Mouse (Mus musculus) myocyte (in vitro differentiated cells): ENCODE measurements at regions not wholly inside any gene's neighbourhood (a gene's known extent, or its start where the extent isn't known, plus 50 kb on each side); places are given as distances from the start of the nearest gene placed in this dataset.

Experiments used
- H3K27me3 ChIP-seq: one replicate; pipeline ENCODE4 v1.6.1; 2011; ENCODE audit not compliant: control insufficient read depth, insufficient read depth, insufficient read length
- H3K36me3 ChIP-seq: one replicate; pipeline ENCODE4 v1.6.1; 2011; ENCODE audit not compliant: control insufficient read depth, insufficient read depth
- H3K4me2 ChIP-seq: one replicate; pipeline ENCODE4 v1.6.1; 2011; ENCODE audit warnings: low read depth, control low read depth
- H3K4me3 ChIP-seq: one replicate; pipeline ENCODE4 v1.5.1; 2011; ENCODE audit warnings: mild to moderate bottlenecking, control low read depth, moderate library complexity
- H3K79me2 ChIP-seq: one replicate; pipeline ENCODE4 v1.6.1; 2011; ENCODE audit not compliant: control insufficient read depth, insufficient read depth
- H3ac ChIP-seq: one replicate; pipeline ENCODE4 v1.6.1; 2011; ENCODE audit not compliant: control insufficient read depth, insufficient read length
- CEBPB ChIP-seq: IDR thresholded peaks from 2 replicates; pipeline ENCODE4 v1.6.1; 2011; ENCODE audit warnings: mild to moderate bottlenecking, moderate library complexity; ENCODE audit not compliant: poor library complexity, insufficient read depth, severe bottlenecking
- E2F4 ChIP-seq: IDR thresholded peaks from one replicate; pipeline ENCODE4 v1.6.1; 2011; ENCODE audit warnings: mild to moderate bottlenecking, control low read depth, moderate library complexity; ENCODE audit not compliant: insufficient read depth
- MAX ChIP-seq: IDR thresholded peaks from one replicate; pipeline ENCODE4 v1.6.1; 2011; ENCODE audit warnings: low read depth, mild to moderate bottlenecking, control low read depth
- MYOD1 ChIP-seq, 3 experiments: IDR thresholded peaks; one replicate each; pipeline ENCODE4 v1.6.1; 2011; ENCODE audit warnings: control low read depth in 2 of 3, low read depth in 2 of 3, mild to moderate bottlenecking in 2 of 3, moderate library complexity in 1 of 3; ENCODE audit not compliant: insufficient read length in 2 of 3, control insufficient read depth in 1 of 3
- MYOG ChIP-seq, 3 experiments: IDR thresholded peaks; one replicate each; pipeline ENCODE4 v1.6.1; 2011; ENCODE audit warnings: control low read depth in 2 of 3, low read depth in 2 of 3, mild to moderate bottlenecking in 2 of 3; ENCODE audit not compliant: insufficient read length in 2 of 3, control insufficient read depth in 1 of 3, insufficient read depth in 1 of 3
- POLR2A ChIP-seq: IDR thresholded peaks from one replicate; pipeline ENCODE4 v1.6.1; 2011; ENCODE audit warnings: low read depth, mild to moderate bottlenecking, control low read depth, moderate library complexity; ENCODE audit not compliant: insufficient read length
- POLR2AphosphoS2 ChIP-seq: IDR thresholded peaks from one replicate; pipeline ENCODE4 v1.6.1; 2011; ENCODE audit warnings: low read depth, control low read depth; ENCODE audit not compliant: insufficient read length
- REST ChIP-seq: IDR thresholded peaks from one replicate; pipeline ENCODE4 v1.6.1; 2011; ENCODE audit warnings: mild to moderate bottlenecking, control low read depth, moderate library complexity; ENCODE audit not compliant: insufficient read depth, insufficient read length
- SRF ChIP-seq: IDR thresholded peaks from one replicate; pipeline ENCODE4 v1.6.1; 2011; ENCODE audit warnings: low read depth; ENCODE audit not compliant: control insufficient read depth, insufficient read length
- TCF12 ChIP-seq: IDR thresholded peaks from one replicate; pipeline ENCODE4 v1.6.1; 2011; ENCODE audit warnings: mild to moderate bottlenecking, control low read depth; ENCODE audit not compliant: poor library complexity, insufficient read depth, severe bottlenecking
- TCF3 ChIP-seq: IDR thresholded peaks from one replicate; pipeline ENCODE4 v1.6.1; 2011; ENCODE audit warnings: low read depth, control low read depth; ENCODE audit not compliant: insufficient read length
- USF1 ChIP-seq: IDR thresholded peaks from one replicate; pipeline ENCODE4 v1.6.1; 2011; ENCODE audit warnings: low read depth, mild to moderate bottlenecking, control low read depth, moderate library complexity

DNA sequence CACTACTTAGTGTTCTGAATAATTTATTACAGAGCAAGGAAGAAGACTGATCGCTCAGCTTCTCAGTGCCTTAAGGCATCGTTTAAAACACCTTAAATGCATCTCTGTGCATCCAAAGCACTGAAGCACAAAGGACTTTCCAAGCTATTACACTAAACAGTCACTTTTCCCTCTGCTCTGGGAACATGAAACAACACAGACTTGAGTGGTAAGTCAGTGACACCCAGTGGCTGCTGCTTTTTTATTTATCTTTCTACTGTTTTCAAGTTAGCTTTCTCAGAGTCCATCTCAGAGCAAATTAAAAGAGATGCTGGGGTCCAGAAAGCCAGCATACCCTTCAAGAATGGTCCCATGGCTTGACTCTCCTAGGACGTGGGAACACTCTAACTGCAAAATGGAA, 162.3 kb upstream of the Ttc29 start:
- Histone ChIP-seq H3ac (no peak overlapping the region), H3K79me2 (no peaks in the 10 kb centered on the region), H3K4me2 (no peak overlapping the region), H3K36me3 (no peaks in the 10 kb centered on the region), H3K4me3 (no peak overlapping the region), H3K27me3 (no peaks in the 10 kb centered on the region)
- TF ChIP-seq MAX (no peak), POLR2AphosphoS2 (no peak), MYOD1 (IDR thresholded peaks at IDR 0.05; ENCODE audit: control insufficient read depth in 1 of 3, insufficient read length in 2 of 3, low read depth in 2 of 3) (no peak), POLR2A (no peak), MYOG (IDR thresholded peaks at IDR 0.05; ENCODE audit: control insufficient read depth in 1 of 3, insufficient read depth in 1 of 3, insufficient read length in 2 of 3, low read depth in 2 of 3) (no peak), TCF3 (no peak), TCF12 (no peak), USF1 (no peak), CEBPB (no peak), E2F4 (no peak), REST (no peak), SRF (no peak)

DNA sequence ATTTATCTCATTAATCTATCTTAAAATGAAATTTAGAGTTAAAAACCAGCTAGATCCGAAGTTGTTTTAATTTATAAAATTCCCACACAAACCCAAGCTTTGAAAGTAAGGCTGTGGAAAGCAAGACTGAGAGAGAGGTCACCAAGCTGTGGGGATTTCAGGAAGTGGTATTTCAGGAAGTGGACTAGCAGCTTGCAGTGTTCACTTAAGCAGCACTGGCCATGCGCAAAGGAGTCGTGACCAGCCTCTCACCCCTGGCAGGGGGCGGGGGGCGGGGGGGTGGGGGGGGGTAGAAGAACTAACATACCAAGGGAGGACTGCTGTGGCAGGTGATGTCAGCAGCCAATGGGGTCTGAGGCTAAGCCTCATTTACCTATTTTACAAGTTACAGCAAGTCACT, 158.7 kb upstream of the Ttc29 start:
- TF ChIP-seq TCF3 (no peak), POLR2A (no peak), USF1 (no peak), MYOD1 (IDR thresholded peaks at IDR 0.05; ENCODE audit: control insufficient read depth in 1 of 3, insufficient read length in 2 of 3, low read depth in 2 of 3) (no peak), CEBPB (no peak)
- no peaks in the 10 kb centered on the region for H3K36me3 ChIP-seq
- H3K79me2 ChIP-seq, result no peaks in the 10 kb centered on the region
- H3K27me3 ChIP-seq, result no peaks in the 10 kb centered on the region
- H3ac ChIP-seq, result no peak overlapping the region
- H3K4me3 ChIP-seq, result no peak overlapping the region
- no peak overlapping the region for H3K4me2 ChIP-seq

DNA sequence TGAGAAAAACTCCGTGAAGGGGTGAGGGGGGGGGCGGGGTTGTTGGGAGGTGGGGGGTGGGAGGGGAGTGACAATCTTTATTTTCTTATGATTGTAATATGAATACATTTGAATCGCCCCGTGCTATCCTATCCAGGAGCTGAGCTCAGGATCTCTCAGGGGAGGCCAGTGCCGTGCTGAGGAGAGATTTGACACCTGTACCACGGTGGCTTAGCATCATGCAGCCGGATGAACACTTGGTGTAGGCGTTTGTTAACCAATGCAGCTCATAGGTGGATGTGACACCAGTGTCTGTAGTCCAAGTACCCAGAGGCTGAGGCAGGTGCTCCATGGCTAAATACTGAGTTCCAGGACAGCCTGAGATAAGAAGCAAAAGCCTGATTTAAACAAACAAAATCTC, 158.2 kb upstream of the Ttc29 start:
- TF ChIP-seq TCF12, result no peak
- no peak for TF ChIP-seq MYOD1 (IDR thresholded peaks at IDR 0.05; ENCODE audit: control insufficient read depth in 1 of 3, insufficient read length in 2 of 3, low read depth in 2 of 3)
- TF ChIP-seq USF1, result no peak
- no peak for TF ChIP-seq MAX
- TF ChIP-seq SRF, result no peak
- no peak for TF ChIP-seq E2F4
- TF ChIP-seq POLR2A, result no peak
- no peak for TF ChIP-seq POLR2AphosphoS2
- TF ChIP-seq REST, result no peak
- TF ChIP-seq TCF3, result no peak
- no peak for TF ChIP-seq MYOG (IDR thresholded peaks at IDR 0.05; ENCODE audit: control insufficient read depth in 1 of 3, insufficient read depth in 1 of 3, insufficient read length in 2 of 3, low read depth in 2 of 3)
- no peak for TF ChIP-seq CEBPB
- no peaks in the 10 kb centered on the region for H3K79me2 ChIP-seq
- no peaks in the 10 kb centered on the region for H3K36me3 ChIP-seq
- no peak overlapping the region for H3K4me2 ChIP-seq
- no peaks in the 10 kb centered on the region for H3K27me3 ChIP-seq
- H3K4me3 ChIP-seq, result no peak overlapping the region
- H3ac ChIP-seq, result no peak overlapping the region

DNA sequence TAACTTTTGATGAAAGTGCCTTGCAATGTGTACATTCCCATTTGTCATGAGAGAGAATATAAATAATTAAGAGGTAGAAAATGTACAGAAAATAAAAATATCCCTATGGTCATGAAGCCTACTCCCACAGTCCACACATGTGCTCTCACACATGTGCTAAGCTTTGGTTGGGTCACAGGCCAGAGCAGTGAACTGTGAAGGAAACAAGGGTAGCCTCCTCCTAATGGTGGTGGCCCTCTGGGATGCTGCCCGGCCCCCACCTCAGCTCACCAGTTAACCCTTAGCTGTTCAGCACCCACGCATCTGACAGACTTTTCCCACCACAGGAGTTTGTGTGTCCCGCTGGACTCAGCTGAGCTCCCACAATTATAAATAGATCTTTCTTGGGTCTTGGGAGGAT, 157.6 kb upstream of the Ttc29 start:
- H3K36me3 ChIP-seq, result no peaks in the 10 kb centered on the region
- no peak for TF ChIP-seq POLR2A
- TF ChIP-seq CEBPB, result no peak
- no peak for TF ChIP-seq POLR2AphosphoS2
- TF ChIP-seq REST, result no peak
- TF ChIP-seq USF1, result no peak
- no peak for TF ChIP-seq MYOD1 (IDR thresholded peaks at IDR 0.05; ENCODE audit: control insufficient read depth in 1 of 3, insufficient read length in 2 of 3, low read depth in 2 of 3)
- no peak for TF ChIP-seq TCF3
- no peak for TF ChIP-seq E2F4
- no peak for TF ChIP-seq MYOG (IDR thresholded peaks at IDR 0.05; ENCODE audit: control insufficient read depth in 1 of 3, insufficient read depth in 1 of 3, insufficient read length in 2 of 3, low read depth in 2 of 3)
- no peak for TF ChIP-seq TCF12
- TF ChIP-seq MAX, result no peak
- no peak for TF ChIP-seq SRF
- H3K79me2 ChIP-seq, result no peaks in the 10 kb centered on the region
- H3ac ChIP-seq, result no peak overlapping the region
- H3K27me3 ChIP-seq, result no peaks in the 10 kb centered on the region
- H3K4me3 ChIP-seq, result no peak overlapping the region
- H3K4me2 ChIP-seq, result no peak overlapping the region

DNA sequence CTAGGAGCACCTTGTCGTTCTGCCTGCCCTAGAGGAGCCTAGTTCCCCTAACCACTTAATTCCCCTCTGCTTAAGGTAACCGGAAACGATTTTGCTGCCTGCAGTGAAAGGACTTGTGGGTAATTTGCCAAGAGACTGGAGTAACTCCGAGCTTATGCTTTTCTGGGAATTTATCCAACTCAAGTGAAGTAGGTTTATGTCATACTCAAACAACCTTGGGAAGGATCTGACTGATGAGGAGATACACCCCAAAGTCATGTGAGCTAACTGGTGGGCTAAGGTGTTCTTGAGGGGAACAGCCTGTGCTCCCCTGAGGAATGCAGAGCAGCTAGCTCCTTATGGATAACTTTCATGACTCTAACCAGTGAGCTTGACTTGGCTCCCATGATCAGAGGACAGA, 155.7 kb upstream of the Ttc29 start:
- Histone ChIP-seq H3K4me3 (no peak overlapping the region), H3K36me3 (no peaks in the 10 kb centered on the region), H3K4me2 (no peak overlapping the region), H3K27me3 (no peaks in the 10 kb centered on the region), H3ac (no peak overlapping the region), H3K79me2 (no peaks in the 10 kb centered on the region)
- no peak for TF ChIP-seq CEBPB
- no peak for TF ChIP-seq TCF3
- TF ChIP-seq POLR2AphosphoS2, result no peak
- no peak for TF ChIP-seq POLR2A
- no peak for TF ChIP-seq MAX
- TF ChIP-seq E2F4, result no peak
- no peak for TF ChIP-seq SRF
- TF ChIP-seq MYOG (IDR thresholded peaks at IDR 0.05; ENCODE audit: control insufficient read depth in 1 of 3, insufficient read depth in 1 of 3, insufficient read length in 2 of 3, low read depth in 2 of 3), result no peak
- no peak for TF ChIP-seq TCF12
- TF ChIP-seq USF1, result no peak
- TF ChIP-seq MYOD1 (IDR thresholded peaks at IDR 0.05; ENCODE audit: control insufficient read depth in 1 of 3, insufficient read length in 2 of 3, low read depth in 2 of 3), result no peak
- TF ChIP-seq REST, result no peak
